Mouse (Mus musculus): Measurements from ENCODE around the gene Ndufb10.
"Not testable (repeated sequence)": the region's sequence is repeated elsewhere in the genome, so short reads cannot be mapped to it uniquely, and the experiment has no call there.

Gene Ndufb10

DNA sequence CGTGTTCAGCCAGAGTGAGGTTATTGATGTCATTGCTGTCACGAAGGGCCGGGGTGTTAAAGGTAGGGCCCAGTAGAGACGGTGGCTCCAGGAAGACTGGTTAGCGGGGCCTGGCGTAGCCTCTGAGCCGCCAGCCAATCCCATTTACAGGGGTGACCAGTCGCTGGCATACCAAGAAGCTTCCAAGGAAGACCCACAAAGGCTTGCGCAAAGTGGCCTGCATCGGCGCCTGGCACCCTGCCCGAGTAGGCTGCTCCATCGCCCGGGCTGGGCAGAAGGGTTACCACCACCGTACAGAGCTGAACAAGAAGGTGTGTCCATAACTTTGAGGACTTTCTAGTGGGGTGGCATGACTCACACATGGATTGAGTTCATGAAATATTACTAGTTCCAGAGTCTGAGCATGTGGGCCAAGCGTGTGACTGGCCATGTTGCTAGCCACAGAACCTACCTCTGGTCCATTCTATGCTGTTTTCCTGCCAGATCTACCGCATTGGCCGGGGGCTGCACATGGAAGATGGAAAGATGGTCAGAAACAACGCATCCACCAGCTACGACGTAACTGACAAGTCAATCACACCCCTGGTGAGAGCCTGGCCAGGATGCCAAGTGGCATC is 9.3 kb upstream of the Ndufb10 start:
- in situ Hi-C loops (cut with MboI): no loop called here

DNA sequence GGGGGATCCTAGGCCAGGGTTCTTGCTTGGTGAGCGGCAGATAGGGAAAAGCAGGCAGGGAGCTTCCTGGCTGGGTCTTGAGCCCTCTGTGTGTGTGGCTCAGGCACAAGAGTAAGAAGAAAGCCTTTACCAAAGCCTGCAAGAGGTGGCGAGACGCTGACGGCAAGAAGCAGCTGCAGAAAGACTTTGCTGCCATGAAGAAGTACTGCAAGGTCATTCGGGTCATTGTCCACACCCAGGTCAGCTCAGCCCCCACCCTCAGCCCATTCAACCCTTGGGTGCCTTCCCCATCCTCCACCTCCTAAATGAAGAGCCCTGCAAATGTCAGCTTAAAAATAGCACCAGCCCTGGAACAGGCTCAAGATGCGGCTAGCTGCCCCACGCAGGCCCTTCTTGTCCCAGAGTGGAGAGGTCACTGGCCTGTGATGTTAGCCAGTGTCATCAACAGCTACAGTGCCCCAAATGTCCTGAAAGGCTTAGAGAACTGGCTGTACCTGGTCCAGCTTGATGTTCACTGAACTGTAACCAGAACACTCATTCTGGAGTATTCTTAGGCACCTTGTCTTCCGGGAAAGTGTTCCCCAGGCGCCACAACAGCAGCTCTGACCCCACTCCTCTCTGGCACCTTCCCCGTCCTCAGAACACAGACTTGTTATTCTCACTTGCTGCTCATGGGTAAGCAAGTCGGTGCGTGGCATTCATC is 8.1 kb upstream of the Ndufb10 start:
- in situ Hi-C loops (cut with MboI): no loop called here

GRCm38 (mm10) chr17:24730787-24731186 is 6.5 kb upstream of the Ndufb10 start:
- in situ Hi-C loops (cut with MboI): no loop called here

GRCm38 (mm10) chr17:24729067-24729466 is 4.8 kb upstream of the Ndufb10 start:
- in situ Hi-C loops (cut with MboI): no loop called here

- in situ Hi-C loops (cut with MboI): no loop called here
These were observed 3.9 kb upstream of the Ndufb10 start for GRCm38 (mm10) chr17:24728184-24728583.

DNA sequence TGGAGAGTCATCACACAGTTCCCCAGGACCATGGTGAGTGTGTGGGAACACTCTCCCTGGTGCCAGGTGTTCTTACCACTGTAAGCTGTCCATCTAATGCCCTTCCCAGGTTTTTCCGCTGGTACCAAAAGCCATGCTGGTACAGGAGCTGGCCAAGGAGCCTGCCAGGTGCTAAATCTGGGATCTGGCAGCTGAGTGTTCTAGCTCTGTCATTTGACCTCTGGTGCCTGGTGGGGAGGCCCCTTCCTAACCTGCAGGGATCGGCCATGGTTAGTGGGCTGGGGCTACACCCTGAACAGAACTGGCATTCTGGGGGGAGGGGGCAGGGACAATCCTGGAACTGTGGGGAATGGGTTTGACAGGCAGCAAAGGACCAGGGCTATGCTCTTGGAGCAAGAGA is 3.3 kb upstream of the Ndufb10 start, which contains the start of gene Rpl3l:
Rpl3l (plus strand) TSS at position 203 of the 400 bp plus-strand sequence.
- in situ Hi-C loops (cut with MboI): no loop called here

GRCm38 (mm10) chr17:24725637-24726390 is 1.5 kb upstream of the Ndufb10 start:
- in situ Hi-C loops (cut with MboI): no loop called here

DNA sequence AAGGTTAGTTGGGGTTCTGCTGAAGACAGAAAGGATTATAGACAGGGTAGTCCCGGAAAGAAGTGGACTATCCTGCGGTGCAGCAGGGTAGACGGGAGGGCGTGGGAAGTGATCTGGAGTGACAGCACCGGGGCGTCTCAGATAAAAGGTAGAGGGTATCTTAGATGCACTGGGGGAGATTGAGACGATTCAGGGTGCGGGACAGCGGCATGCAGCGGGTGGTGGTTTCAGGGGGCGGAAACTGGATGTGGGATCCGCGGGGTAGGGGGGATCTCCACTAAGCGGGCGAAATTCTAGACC is 447 bp downstream of the Ndufb10 start:
- in situ Hi-C loops (cut with MboI): no loop called here

GRCm38 (mm10) chr17:24723122-24723880 is 977 bp downstream of the Ndufb10 start:
- in situ Hi-C loops (cut with MboI): no loop called here

DNA sequence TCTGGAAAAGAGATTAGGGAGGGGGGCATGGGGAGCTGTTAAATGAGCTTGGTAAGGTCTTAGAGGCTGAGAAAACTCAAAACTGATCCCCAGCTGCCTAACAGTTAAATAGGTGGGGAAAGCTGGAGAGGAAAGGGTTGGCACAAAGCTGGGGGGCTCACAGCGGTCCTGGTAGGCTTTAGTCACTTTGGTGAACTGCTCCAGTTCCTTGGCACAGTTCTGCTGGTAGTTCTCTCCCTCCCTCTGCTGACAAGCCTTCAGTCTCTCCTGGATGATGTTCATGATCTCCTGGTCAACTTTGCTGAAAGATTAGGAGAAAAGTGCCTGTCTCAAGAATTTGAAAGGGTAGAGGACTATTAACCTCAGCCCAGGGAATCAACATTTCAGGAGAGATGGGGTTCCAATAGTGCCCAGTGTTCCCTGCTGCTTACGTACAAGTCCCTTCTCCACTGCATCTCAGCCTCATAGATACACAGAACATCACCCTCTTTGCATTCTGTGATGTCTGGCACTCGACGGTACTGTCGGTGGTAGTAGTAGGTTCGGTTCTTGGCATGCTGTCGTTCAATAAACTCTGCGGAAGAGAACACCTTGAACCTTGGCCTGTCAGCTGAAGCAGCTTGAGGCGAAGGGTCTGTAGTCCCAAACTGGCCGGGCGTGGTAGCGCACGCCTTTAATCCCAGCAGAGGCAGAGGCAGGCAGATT is 1.9 kb downstream of the Ndufb10 start:
- in situ Hi-C loops (cut with MboI): no loop called here

- in situ Hi-C loops (cut with MboI): not testable (repeated sequence)
These were observed 2.8 kb downstream of the Ndufb10 start for GRCm38 (mm10) chr17:24721383-24721955.

DNA sequence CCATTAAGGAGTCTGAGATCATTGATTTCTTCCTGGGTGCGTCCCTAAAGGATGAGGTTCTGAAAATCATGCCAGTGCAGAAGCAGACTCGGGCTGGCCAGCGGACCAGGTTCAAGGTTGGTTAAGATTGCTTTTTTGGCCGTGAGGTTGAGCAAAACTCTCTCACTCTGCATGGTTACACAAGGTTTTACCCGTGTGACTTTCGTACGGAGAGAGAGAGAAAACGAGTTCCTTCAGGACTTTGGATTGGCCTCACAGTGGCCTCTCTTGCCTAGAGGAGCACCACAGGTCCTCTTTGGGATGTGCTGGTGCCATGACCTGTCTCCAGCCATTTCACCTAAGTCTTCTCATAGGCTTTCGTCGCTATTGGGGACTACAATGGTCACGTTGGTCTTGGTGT is 3.7 kb downstream of the Ndufb10 start:
- in situ Hi-C loops (cut with MboI): not testable (repeated sequence)

DNA sequence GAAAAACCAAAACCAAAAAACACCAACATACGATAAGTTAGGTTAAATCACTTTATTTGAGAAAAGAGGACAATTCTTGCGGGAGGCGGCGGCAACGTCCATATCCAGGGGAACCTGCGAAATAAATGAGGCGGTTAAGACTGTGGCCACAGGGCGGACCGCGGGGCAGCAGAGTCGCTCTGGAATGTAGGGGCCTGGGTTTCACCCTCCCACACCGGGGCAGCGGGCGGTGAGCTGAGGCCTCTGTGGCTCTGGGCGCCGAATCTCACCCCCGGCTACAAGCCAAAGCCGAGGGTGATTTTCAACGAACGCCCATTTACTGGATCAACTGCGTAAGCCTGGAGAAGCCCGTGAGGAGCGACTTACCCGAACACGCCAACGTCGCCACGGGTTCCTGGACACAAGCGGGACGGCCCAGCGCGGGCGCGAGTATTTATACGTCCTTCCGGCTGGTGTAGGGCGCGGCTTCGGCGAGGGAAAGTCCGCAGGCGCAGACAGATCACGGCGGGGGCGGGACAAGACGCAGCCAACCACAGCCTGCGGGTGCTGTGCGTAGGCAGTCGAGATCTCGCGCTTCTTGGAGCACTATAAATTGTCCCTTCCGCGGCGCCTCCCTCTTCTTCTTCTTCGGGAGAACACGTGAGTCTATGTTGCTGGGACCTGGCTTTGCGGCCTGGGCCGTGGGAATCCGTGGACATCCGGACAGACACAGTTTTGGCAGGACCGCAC is 4.6 kb downstream of the Ndufb10 start:
- in situ Hi-C loops (cut with MboI): no loop called here

DNA sequence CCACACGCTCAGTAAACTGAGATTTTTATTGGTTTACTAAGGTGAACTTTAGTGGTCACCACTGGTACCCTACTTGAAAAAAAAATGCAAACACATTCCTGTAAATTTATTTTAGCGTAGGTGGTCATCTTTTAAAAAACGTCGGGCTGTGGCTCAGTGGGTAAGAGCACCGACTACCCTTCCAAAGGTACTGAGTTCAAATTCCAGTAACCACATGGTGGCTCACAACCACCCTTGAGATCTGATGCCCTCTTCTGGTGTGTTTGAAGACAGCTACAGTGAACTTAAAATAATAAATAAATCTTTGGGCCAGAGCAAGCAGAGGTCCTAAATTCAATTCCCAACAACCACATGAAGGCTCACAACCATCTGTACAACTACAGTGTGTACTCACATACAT is 5.3 kb downstream of the Ndufb10 start:
- in situ Hi-C loops (cut with MboI): not testable (repeated sequence)

- in situ Hi-C loops (cut with MboI): no loop called here
These were observed 6.3 kb downstream of the Ndufb10 start, which contains the start of the genes Rnf151 and Rps2 for GRCm38 (mm10) chr17:24717943-24718342. Rnf151 (minus strand) TSS chr17:24718063. Rps2 (plus strand) TSS chr17:24718116.

DNA sequence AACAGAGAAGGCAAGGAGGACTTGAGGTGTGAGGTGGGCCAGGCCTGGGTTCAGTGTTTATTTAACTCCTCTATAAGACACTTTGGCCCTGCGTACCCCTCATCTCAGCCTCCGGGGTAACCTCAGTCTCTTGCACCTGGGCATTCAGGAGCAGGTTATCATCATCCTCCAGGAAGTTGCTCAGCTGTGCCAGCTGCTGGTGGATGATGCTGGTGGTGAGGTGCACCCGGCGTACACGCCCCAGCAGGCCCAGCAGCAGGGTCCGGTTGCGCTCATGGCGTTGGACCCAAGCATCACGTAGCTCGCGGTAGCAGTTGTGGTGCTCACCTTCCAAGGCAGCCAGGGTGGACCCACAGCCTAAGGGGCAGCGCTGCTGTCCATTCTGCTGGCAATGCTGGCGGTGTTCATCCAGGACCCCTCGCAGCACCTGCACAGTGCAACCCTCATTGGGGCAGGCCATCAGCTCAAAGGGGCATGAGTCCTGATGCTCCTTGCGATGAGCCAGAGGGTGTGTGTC is 8.1 kb downstream of the Ndufb10 start:
- in situ Hi-C loops (cut with MboI): no loop called here

DNA sequence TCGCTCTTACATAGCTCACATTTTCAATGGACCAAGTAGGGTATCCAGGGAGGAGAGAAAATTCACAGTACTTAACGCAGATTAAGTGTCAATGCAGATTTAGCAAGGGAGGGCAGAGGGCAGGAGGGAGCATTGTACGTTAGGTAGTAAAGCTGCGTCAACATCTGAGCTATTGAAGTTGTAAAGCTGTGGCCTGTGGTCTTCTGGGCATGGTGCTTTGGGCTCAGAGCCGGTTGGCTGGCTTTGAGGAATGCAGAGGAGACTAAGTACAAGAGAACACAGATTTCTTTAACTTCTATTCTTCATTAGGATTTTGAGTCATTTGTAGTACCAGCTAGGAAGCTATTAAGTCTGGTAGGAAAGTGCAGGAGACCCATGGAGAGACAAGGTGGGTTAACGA is 8.7 kb downstream of the Ndufb10 start:
- in situ Hi-C loops (cut with MboI): no loop called here

- in situ Hi-C loops (cut with MboI): no loop called here
These were observed 15.6 kb downstream of the Ndufb10 start for GRCm38 (mm10) chr17:24708646-24709045.

DNA sequence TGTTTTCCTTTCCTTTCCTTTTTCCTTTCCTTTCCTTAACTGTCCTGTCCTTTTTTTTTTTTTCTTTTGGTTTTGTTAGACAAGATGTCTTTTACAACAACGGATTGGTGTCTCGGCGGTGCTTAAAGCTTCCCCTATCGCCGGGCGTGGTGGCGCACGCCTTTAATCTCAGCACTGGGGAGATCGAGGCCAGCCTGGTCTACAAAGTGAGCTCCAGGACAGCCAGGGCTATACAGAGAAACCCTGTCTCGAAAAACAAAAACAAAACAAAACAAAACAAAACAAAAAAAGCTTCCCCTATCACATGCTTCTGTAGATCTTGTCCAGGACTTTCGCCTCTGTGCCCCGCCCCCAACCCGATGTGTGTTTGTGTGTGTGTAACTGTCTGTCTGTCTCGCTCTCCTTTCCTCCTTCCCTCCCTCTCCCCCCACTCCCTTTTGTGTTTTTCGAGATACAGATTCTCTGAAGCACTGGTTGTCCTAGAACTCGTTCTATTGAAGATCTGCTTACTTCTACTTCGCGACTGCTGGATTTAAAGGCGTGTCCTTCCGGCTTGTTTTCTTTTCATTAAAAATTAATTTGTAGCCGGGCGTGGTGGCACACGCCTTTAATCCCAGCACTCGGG is 16.4 kb downstream of the Ndufb10 start:
- in situ Hi-C loops (cut with MboI): no loop called here

All from mature B cell (primary cell).